ENCODE assay signal across 8 mouse cellular contexts in genomic region chr1:150992711-150993161, GRCm38 (mm10). TPM values are rescaled to one million over a fixed set of nuclear protein-coding genes. Genes with fewer than 3 reads are reported as not detected.
A peak's percentile ranks its signal among the peaks of the same experiment; 100 is the strongest.
DNase-seq lines count a peak whose midpoint lies in the region; ATAC-seq and TF ChIP-seq lines count a peak whose summit lies in the region.

No protein-coding gene starts in this region.

- TF ChIP-seq CTCF in lung, adult 2 months (IDR thresholded peaks at IDR 0.05; ENCODE audit: insufficient read depth, low read length) = no peak
- TF ChIP-seq CTCF in olfactory bulb, adult 2 months (IDR thresholded peaks at IDR 0.05; ENCODE audit: insufficient read depth, low read depth, low read length) = no peak

- intact Hi-C loops in left cerebral cortex, postnatal 4 days (cut with DNase I) = no loop called here

- no peak overlapping the region for H3K27ac ChIP-seq in forebrain, embryonic 11.5 days (ENCODE audit: low read depth, low read length)
- peak overlapping the region; percentile 85 for H3K27ac ChIP-seq in limb, embryonic 14.5 days (replicated peaks; ENCODE audit: low read depth, low read length)
- no peak overlapping the region for H3K27ac ChIP-seq in olfactory bulb, adult 2 months (ENCODE audit: insufficient read depth, low read depth, low read length)

- peak overlapping the region; percentile 90 for H3K4me2 ChIP-seq in forebrain, embryonic 11.5 days (ENCODE audit: low read depth, low read length, severe bottlenecking)
- H3K4me2 ChIP-seq in limb, embryonic 14.5 days (replicated peaks; ENCODE audit: low read depth, low read length, severe bottlenecking) = peak overlapping the region; percentile 80

- peak; percentile 57 for ATAC-seq in forebrain, embryonic 11.5 days (replicated peaks; ENCODE audit: low FRiP score)
- peak; percentile 11; the same call in 1 of the 2 replicates for ATAC-seq in limb, embryonic 14.5 days (ENCODE audit: low FRiP score, low read depth)

- DNase-seq in lung, adult 2 months = no peak
- no peak for DNase-seq in lung, postnatal 14 days
- DNase-seq in forebrain, embryonic 11.5 days (ENCODE audit: low spot score) = no peak
- DNase-seq in limb, embryonic 14.5 days (ENCODE audit: low spot score) = no peak
- no peak for DNase-seq in frontal cortex, postnatal 25 days (ENCODE audit: low spot score in 2 of 2)
- DNase-seq in left cerebral cortex, postnatal 4 days = no peak
- DNase-seq in gastrocnemius, postnatal 4 days (ENCODE audit: low spot score in 2 of 2) = no peak

- no peaks in the 10 kb centered on the region for H3K4me1 ChIP-seq in lung, adult 2 months (ENCODE audit: control insufficient read depth, insufficient read depth, low read length)
- peaks cover 9% of the 10 kb centered on the region; the same call in 1 of the 2 replicates for H3K4me1 ChIP-seq in forebrain, embryonic 11.5 days (replicated peaks; ENCODE audit: control insufficient read depth, insufficient read depth, low read length)
- H3K4me1 ChIP-seq in limb, embryonic 14.5 days (ENCODE audit: control insufficient read depth, insufficient read depth, low read length) = peaks cover 24% of the 10 kb centered on the region
- peaks cover 8% of the 10 kb centered on the region for H3K4me1 ChIP-seq in olfactory bulb, adult 2 months (ENCODE audit: control insufficient read depth, insufficient read depth, low read length)

- H3K36me3 ChIP-seq in forebrain, embryonic 11.5 days (ENCODE audit: control insufficient read depth, insufficient read depth, low read length) = no peaks in the 10 kb centered on the region
- H3K36me3 ChIP-seq in limb, embryonic 14.5 days (ENCODE audit: control insufficient read depth, insufficient read depth, low read length) = no peaks in the 10 kb centered on the region

- H3K9ac ChIP-seq in forebrain, embryonic 11.5 days (ENCODE audit: low read length) = peak overlapping the region; percentile 74
- H3K9ac ChIP-seq in limb, embryonic 14.5 days (ENCODE audit: low read depth, low read length, severe bottlenecking) = peak overlapping the region; percentile 80

- no peak for TF ChIP-seq POLR2A in lung, adult 2 months (IDR thresholded peaks at IDR 0.05; ENCODE audit: borderline replicate concordance, extremely low read depth, low read depth, low read length)
- TF ChIP-seq POLR2A in limb, embryonic 14.5 days (IDR thresholded peaks at IDR 0.05; ENCODE audit: borderline replicate concordance, extremely low read depth, insufficient read depth, insufficient read length) = no peak
- no peak for TF ChIP-seq POLR2A in olfactory bulb, adult 2 months (IDR thresholded peaks at IDR 0.05; ENCODE audit: insufficient read depth, low read depth, low read length)

- WGBS in lung, adult 2 months = 2% methylated on average over 6 of the region's 6 CpGs
- under 1% methylated on average over 6 of the region's 6 CpGs for WGBS in forebrain, embryonic 11.5 days
- 4% methylated on average over 6 of the region's 6 CpGs for WGBS in limb, embryonic 14.5 days
- WGBS in olfactory bulb, adult 2 months = 10% methylated on average over 6 of the region's 6 CpGs

- no peaks in the 10 kb centered on the region; the same call in 1 of the 2 replicates for H3K9me3 ChIP-seq in forebrain, embryonic 11.5 days (ENCODE audit: control insufficient read depth, low read length)
- no peaks in the 10 kb centered on the region for H3K9me3 ChIP-seq in limb, embryonic 14.5 days (ENCODE audit: control insufficient read depth, low read length)

- H3K27me3 ChIP-seq in forebrain, embryonic 11.5 days (ENCODE audit: control insufficient read depth, insufficient read depth, low read length) = no peaks in the 10 kb centered on the region
- H3K27me3 ChIP-seq in limb, embryonic 14.5 days (ENCODE audit: control insufficient read depth, insufficient read depth, low read length) = no peaks in the 10 kb centered on the region

- peak overlapping the region; percentile 65 for H3K4me3 ChIP-seq in lung, adult 2 months (replicated peaks; ENCODE audit: extremely low read depth, low read depth, low read length)
- peak overlapping the region; percentile 49 for H3K4me3 ChIP-seq in forebrain, embryonic 11.5 days (ENCODE audit: low read depth, low read length)
- peak overlapping the region; percentile 66 for H3K4me3 ChIP-seq in limb, embryonic 14.5 days (replicated peaks; ENCODE audit: low read length)
- peak overlapping the region; percentile 40 for H3K4me3 ChIP-seq in olfactory bulb, adult 2 months (ENCODE audit: insufficient read depth, low read depth, low read length)

RNA-seq across cellular contexts. Expression of gene Hmcn1, which starts 0.5 kb away (rescaled TPM):
- 48.8 and 72.0 TPM in 2 replicates for polyA plus RNA-seq in lung, adult 2 months (2012; rRNA removed)
- 10.1 and 12.1 TPM in 2 replicates for polyA plus RNA-seq in forebrain, embryonic 11.5 days (2014; fragmentation: Nextera tagmentation; extraction: Ambion mirVana)
- polyA plus RNA-seq in limb, embryonic 14.5 days (2012; rRNA removed) = 73.5 and 80.4 TPM in 2 replicates
- 35.3 and 43.2 TPM in 2 replicates for polyA plus RNA-seq in limb, embryonic 14.5 days (2014; fragmentation: Nextera tagmentation; extraction: Ambion mirVana)
- polyA plus RNA-seq in olfactory bulb, adult 2 months (2012; ENCODE audit: insufficient read depth, insufficient read length, low replicate concordance, missing spikeins) = not detected in 2 replicates
- 1 to 10 TPM; 4.1 to 4.4 TPM for total RNA-seq in left cerebral cortex, postnatal 4 days (2021)
- 10 to 100 TPM; 13.6 to 16.2 TPM for total RNA-seq in gastrocnemius, postnatal 4 days (2021)

Comparison
In these comparisons a context has a peak if more than half of its experiments do, and no peak if none do; other contexts are left out.
1. RNA of gene Hmcn1, which starts 0.5 kb away (polyA plus RNA-seq): 35.3 to 80.4 TPM in limb, embryonic 14.5 days, 48.8 to 72.0 TPM in lung, adult 2 months and 10.1 to 12.1 TPM in forebrain, embryonic 11.5 days; not detected in olfactory bulb, adult 2 months; every median in the first group is over 10 times any median in the second.
2. Peak in every context shown above with its lines, with median percentiles within 50 percentile points of each other: H3K4me3 ChIP-seq.